Mouse (Mus musculus) stomach, postnatal 0 days (tissue): ENCODE data around the gene Klrb1f.

Source experiments
- CTCF ChIP-seq: IDR thresholded peaks from 2 replicates; pipeline ENCODE4 v1.5.1; 2016; ENCODE audit warnings: antibody characterized with exemption, low read depth, mild to moderate bottlenecking, moderate library complexity
- EP300 ChIP-seq: optimal IDR thresholded peaks from 2 replicates; pipeline ENCODE3; 2016; ENCODE audit warnings: antibody characterized with exemption

GRCm38 (mm10) chr6:129041470-129041869, 4.2 kb upstream of the Klrb1f start:
- TF ChIP-seq EP300 (no peak), CTCF (no peak)
